Mouse (Mus musculus) right cerebral cortex, adult 2 months (tissue): ENCODE results near the gene Actg1.
A peak's percentile ranks its signal among the peaks of the same experiment; 100 is the strongest.

ENCODE experiments used
- DNase-seq, 2 experiments: peaks; one replicate each; pipeline ENCODE4 v3.0.0; 2021 to 2022; ENCODE audit warnings: low spot score in 2 of 2

Gene Actg1

GRCm38 (mm10) chr11:120347791-120348683, at the start of gene Actg1:
Actg1 (minus strand) TSS chr11:120348542.
- DNase-seq, result peak; percentile 72 to 79

DNA sequence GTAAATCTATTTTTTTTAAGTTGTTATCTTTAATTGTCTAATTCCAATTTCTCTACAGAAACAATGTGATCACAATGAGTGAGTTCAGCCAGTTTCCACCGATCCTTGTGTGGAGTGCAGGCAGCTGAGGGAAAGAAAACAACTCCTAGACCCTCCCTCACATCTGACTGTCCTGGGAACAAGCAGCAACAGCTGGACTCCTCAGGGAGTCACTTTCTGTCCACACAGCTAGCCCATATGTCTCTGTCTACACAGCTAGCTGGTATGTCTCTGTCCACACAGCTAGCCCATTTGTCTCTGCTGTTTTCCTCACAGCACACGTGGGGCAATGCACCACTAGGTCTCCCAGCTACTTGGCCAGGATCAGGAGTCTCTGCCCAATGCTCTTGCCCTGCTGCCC, 49.3 kb upstream of the Actg1 start:
- no peak for DNase-seq

- DNase-seq, result no peak
These were observed 47.3 kb upstream of the Actg1 start for GRCm38 (mm10) chr11:120395661-120396060.

GRCm38 (mm10) chr11:120388580-120388979, 40.2 kb upstream of the Actg1 start:
- DNase-seq, result no peak

GRCm38 (mm10) chr11:120387157-120387556, 38.8 kb upstream of the Actg1 start:
- DNase-seq, result no peak

- no peak for DNase-seq
These were observed 38.3 kb upstream of the Actg1 start for GRCm38 (mm10) chr11:120386632-120387031.

DNA sequence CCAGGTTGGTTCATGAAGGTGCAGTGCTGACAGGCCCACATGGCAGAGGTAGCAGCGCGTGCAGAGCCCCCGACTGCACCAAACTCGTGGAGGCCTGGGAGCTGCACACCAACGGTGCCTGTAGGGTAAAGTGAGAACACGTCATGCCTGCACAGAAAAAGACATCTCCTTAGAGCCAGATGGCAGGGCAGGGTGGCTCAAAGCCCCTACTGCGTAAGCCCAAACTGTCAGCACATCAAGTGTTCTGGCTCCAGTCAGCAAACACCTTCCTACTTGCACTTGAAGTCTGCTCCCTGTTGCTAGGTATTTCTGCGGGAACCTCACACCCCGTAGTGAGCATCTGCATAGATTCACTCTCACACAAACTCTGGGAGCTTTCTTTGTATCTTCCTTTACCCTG, 34.2 kb upstream of the Actg1 start:
- DNase-seq, result peak; percentile 39 to 54

GRCm38 (mm10) chr11:120381157-120381556, 32.8 kb upstream of the Actg1 start:
- no peak for DNase-seq

DNA sequence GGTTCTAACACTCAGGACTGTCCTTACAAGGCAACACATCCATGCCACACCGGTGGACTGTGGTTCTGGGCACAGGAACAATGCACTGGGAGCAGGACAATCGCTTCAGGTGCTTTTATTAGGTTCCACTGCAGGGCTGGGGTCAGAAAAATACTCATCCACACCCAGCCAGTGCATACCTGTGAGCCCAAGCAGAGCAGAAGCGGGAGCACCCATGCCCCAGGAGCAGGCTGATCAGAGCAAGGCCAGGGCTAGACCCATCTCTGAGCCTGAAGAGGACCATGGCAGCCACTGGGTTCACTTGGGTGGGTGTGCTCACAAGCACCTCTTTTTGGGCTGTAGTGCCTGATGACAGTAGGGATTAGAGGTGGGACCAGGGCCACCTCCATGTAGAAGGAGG, 31.9 kb upstream of the Actg1 start:
- no peak for DNase-seq

GRCm38 (mm10) chr11:120378611-120379540, 30.5 kb upstream of the Actg1 start, which contains the start of gene Faap100:
Faap100 (minus strand) TSS chr11:120378764.
- DNase-seq, result peak; percentile 77 to 84

- no peak for DNase-seq
These were observed 29.8 kb upstream of the Actg1 start for GRCm38 (mm10) chr11:120378031-120378610.

DNA sequence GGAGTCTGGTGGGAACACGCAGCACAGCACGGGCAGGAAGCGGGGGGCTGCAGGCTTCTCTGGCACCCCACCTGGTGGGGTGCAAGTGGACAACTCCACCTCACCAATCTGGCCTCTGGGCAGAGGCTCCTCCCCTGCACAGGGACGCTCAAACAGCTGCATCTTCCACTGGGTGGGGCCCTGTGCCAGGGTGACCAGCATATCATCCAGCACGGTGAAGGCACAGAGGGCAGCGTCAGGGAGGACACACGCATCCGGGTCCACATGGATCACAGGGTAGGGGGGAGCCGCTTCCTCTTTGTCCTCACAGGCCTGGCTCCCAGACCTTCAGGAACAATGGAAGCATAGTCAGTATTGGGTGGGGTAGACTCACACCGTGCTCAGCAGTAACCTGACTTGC, 29.0 kb upstream of the Actg1 start:
- no peak for DNase-seq

GRCm38 (mm10) chr11:120376302-120377160, 28.2 kb upstream of the Actg1 start:
- no peak for DNase-seq

- DNase-seq, result no peak
These were observed 27.0 kb upstream of the Actg1 start for GRCm38 (mm10) chr11:120375324-120375723.

DNA sequence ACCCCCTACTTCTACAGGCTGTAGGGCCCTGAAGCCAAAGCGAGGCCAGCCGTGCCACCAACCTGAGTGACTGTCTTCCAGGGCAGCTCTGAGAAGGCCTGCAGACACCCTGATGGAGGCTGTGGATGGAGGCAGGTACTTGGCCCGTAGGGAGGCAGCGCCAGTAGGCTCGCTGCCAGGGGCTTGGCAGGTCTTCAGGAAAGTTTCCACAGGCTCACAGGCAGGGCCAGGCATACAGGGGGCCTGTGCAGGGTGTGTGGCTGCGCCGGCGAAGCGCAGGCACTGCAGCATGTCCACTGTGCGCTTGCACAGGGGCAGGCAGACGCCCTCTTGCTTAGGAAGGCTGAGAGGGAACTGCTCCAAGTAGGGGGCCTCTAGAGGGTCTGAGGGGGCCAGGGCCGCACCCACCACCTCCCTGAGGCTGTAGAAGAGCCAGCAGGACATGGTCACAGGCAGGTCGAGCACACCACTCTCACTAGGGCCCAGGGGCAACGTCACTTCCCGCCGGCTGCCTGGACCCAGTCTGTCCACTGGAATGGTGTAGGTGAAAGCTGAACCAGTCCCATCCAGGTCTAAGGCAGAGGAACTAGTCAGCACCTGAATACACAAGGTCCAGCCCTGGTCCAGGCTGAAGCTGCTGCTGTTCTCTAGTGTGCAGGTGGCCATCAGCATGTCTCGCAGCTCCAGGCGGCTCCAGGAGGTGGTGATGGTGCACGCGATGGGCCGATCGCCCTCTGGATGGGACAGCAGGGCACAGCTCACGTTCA, 25.7 kb upstream of the Actg1 start:
- no peak for DNase-seq

- DNase-seq, result no peak
These were observed 24.7 kb upstream of the Actg1 start for GRCm38 (mm10) chr11:120373025-120373424.

GRCm38 (mm10) chr11:120369656-120370055, 21.3 kb upstream of the Actg1 start:
- peak; percentile 62 to 70 for DNase-seq

DNA sequence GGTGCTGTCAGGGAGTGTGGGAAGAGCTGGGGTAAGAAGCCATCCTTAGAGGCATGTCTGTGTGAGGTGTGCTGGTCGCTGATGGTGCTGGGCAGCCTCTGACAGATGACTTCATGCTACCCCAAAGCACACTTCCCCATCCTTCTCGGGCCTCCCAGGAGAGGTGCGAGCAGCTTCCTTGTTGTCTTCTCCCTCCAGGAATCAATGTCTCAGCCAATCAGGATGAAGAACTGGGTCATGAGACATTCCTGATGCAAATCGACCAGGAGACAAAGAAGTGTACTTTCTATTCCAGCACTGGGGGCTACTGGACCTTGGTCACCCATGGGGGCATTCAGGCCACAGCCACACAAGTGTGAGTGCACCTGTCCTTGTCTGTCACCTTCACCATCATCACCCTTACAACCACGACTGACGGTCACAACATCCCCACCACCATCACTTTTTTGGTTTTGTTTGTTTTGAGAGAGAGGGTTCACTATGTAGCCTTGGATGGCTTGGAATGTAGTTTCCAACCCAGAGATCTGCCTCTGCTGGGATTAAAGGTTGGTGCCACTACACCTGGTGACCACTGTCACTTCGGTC, 18.2 kb upstream of the Actg1 start:
- no peak for DNase-seq

- no peak for DNase-seq
These were observed 14.5 kb upstream of the Actg1 start for GRCm38 (mm10) chr11:120362891-120363290.

DNA sequence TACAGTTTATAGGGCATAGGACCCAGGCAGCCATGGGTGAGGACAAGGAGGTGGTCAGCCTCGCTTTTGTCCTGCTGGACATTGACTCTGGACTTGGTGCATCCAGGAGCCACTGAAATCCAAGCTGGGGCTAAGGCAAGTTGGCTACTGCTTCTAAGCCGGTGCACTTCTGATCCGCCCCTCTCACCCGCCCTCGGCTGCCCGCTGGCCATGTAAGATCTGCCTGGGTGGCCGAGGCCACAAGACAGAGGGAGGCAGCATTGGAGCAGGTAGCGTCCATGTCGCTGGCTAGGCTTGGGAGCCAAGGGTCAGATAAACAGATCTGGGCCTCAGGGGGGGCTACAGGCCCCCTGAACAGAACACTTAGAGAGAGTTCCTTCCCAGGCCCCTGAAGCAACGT, 13.0 kb upstream of the Actg1 start, which contains the start of gene Fscn2:
Gene Fscn2, plus strand, starts transcription at position 240 of the 400 bp plus-strand sequence.
- DNase-seq, result no peak
